Mouse (Mus musculus) midbrain, embryonic 11.5 days (tissue): ENCODE measurements around the gene Slc6a9. TPM values are rescaled to one million over a fixed set of nuclear protein-coding genes. Genes with fewer than 3 reads are reported as not detected.

Source experiments
- ATAC-seq: fragments of 200-750 bp; cut with Nextera tagmentation; 2 replicates; pipeline ENCODE4 v1.8.0; 2017; ENCODE audit warnings: moderate TSS enrichment, moderate library complexity; ENCODE audit not compliant: low FRiP score
- DNase-seq: peaks from one replicate; pipeline ENCODE4 v3.0.0; 2015; ENCODE audit warnings: low spot score; ENCODE audit errors: missing footprints
- H3K27ac ChIP-seq: fragments of 300-500 bp; sonication (generic); 2 replicates; pipeline ENCODE4 v1.5.1; 2014; ENCODE audit warnings: low read depth, low read length
- H3K27me3 ChIP-seq: fragments of 300-500 bp; sonication (generic); 2 replicates; pipeline ENCODE4 v1.6.1; 2014; ENCODE audit warnings: mild to moderate bottlenecking, low read length, moderate library complexity, mixed read lengths; ENCODE audit not compliant: control insufficient read depth, insufficient read depth
- H3K36me3 ChIP-seq: fragments of 300-500 bp; sonication (generic); 2 replicates; pipeline ENCODE4 v1.6.1; 2014; ENCODE audit warnings: mild to moderate bottlenecking, low read length, moderate library complexity, mixed read lengths; ENCODE audit not compliant: control insufficient read depth, insufficient read depth
- H3K4me1 ChIP-seq: fragments of 300-500 bp; sonication (generic); 2 replicates; pipeline ENCODE4 v1.6.1; 2014; ENCODE audit warnings: low read length; ENCODE audit not compliant: control insufficient read depth, insufficient read depth
- H3K4me2 ChIP-seq: fragments of 300-500 bp; sonication (generic); 2 replicates; pipeline ENCODE4 v1.6.1; 2014; ENCODE audit warnings: mild to moderate bottlenecking, moderate library complexity
- H3K4me3 ChIP-seq: fragments of 300-500 bp; sonication (generic); 2 replicates; pipeline ENCODE4 v1.5.1; 2014; ENCODE audit warnings: low read depth, low read length
- H3K9ac ChIP-seq: fragments of 300-500 bp; sonication (generic); 2 replicates; pipeline ENCODE4 v1.6.1; 2014; ENCODE audit warnings: low read length
- H3K9me3 ChIP-seq: fragments of 300-500 bp; sonication (generic); 2 replicates; pipeline ENCODE4 v1.6.1; 2016; ENCODE audit warnings: low read length; ENCODE audit not compliant: control insufficient read depth
- WGBS: fragments of 180-500 bp; shearing (Covaris S2); extraction: QIAGEN DNeasy Blood & Tissue Kit; methylation state at CpG from one replicate; pipeline ENCODE4 v1.1.7; 2014; 5-methylcytosine and 5-hydroxymethylcytosine counted together
- polyA plus RNA-seq: library from polyadenylated mRNA; unstranded; fragments of >200 nt; fragmentation: Nextera tagmentation; extraction: Ambion mirVana; gene quantifications from 2 replicates; pipeline ENCODE4 v1.2.1, GENCODE M21; 2014

Slc6a9 gene
- polyA plus RNA-seq, 1 experiment from 2014 or later: 4.6 TPM

- under 1% methylated on average over 59 of the region's 60 CpGs for WGBS
- DNase-seq: peak; percentile 96
- H3K9ac ChIP-seq: peak overlapping the region; percentile 58
Measured at GRCm38 (mm10) chr4:117835531-117836111, 1.3 kb downstream of the Slc6a9 start.

GRCm38 (mm10) chr4:117836204-117836767 is 2.0 kb downstream of the Slc6a9 start:
- ATAC-seq (peak; percentile 94), DNase-seq (peak; percentile 98)
- WGBS: 1% methylated on average over 37 of the region's 48 CpGs
- peak overlapping the region; percentile 97 for H3K4me2 ChIP-seq
- no peaks in the 10 kb centered on the region for H3K27me3 ChIP-seq
- H3K9ac ChIP-seq: peak overlapping the region; percentile 58
- peaks cover 4% of the 10 kb centered on the region for H3K4me1 ChIP-seq
- no peaks in the 10 kb centered on the region for H3K36me3 ChIP-seq
- no peak overlapping the region; the same call in 1 of the 2 replicates for H3K27ac ChIP-seq
- H3K4me3 ChIP-seq: peak overlapping the region; percentile 68
- no peaks in the 10 kb centered on the region for H3K9me3 ChIP-seq

More at GRCm38 (mm10) chr4:117835531-117836111, 1.3 kb downstream of the Slc6a9 start:
- Histone ChIP-seq H3K4me1 (peaks cover 4% of the 10 kb centered on the region), H3K4me3 (peak overlapping the region; percentile 68), H3K27ac (no peak overlapping the region; the same call in 1 of the 2 replicates), H3K9me3 (no peaks in the 10 kb centered on the region), H3K4me2 (peak overlapping the region; percentile 97), H3K27me3 (no peaks in the 10 kb centered on the region), H3K36me3 (no peaks in the 10 kb centered on the region)
- peak; percentile 51 for ATAC-seq

- Histone ChIP-seq H3K27ac (no peak overlapping the region), H3K27me3 (no peaks in the 10 kb centered on the region), H3K4me3 (no peak overlapping the region), H3K9me3 (no peaks in the 10 kb centered on the region), H3K4me1 (peaks cover 4% of the 10 kb centered on the region), H3K36me3 (no peaks in the 10 kb centered on the region), H3K9ac (no peak overlapping the region), H3K4me2 (no peak overlapping the region)
- DNase-seq (peak; percentile 56), ATAC-seq (no peak)
- WGBS: 69% methylated on average over 4 of the region's 4 CpGs
Measured at GRCm38 (mm10) chr4:117837271-117837670, 3.0 kb downstream of the Slc6a9 start.

GRCm38 (mm10) chr4:117839366-117839765 is 5.1 kb downstream of the Slc6a9 start:
- no peak overlapping the region for H3K27ac ChIP-seq

GRCm38 (mm10) chr4:117840821-117841220 is 6.5 kb downstream of the Slc6a9 start:
- H3K4me1 ChIP-seq: no peaks in the 10 kb centered on the region
- no peak overlapping the region for H3K9ac ChIP-seq
- no peak overlapping the region for H3K4me3 ChIP-seq
- H3K27ac ChIP-seq: no peak overlapping the region
- H3K36me3 ChIP-seq: no peaks in the 10 kb centered on the region
- ATAC-seq (no peak), DNase-seq (peak; percentile 65)
- no peaks in the 10 kb centered on the region for H3K9me3 ChIP-seq
- no peak overlapping the region for H3K4me2 ChIP-seq
- WGBS: 93% methylated on average over 5 of the region's 5 CpGs
- H3K27me3 ChIP-seq: no peaks in the 10 kb centered on the region

More at GRCm38 (mm10) chr4:117839366-117839765, 5.1 kb downstream of the Slc6a9 start:
- ATAC-seq (no peak), DNase-seq (no peak)
- H3K4me2 ChIP-seq: no peak overlapping the region
- H3K9me3 ChIP-seq: no peaks in the 10 kb centered on the region
- no peak overlapping the region for H3K4me3 ChIP-seq
- no peak overlapping the region for H3K9ac ChIP-seq
- no peaks in the 10 kb centered on the region for H3K36me3 ChIP-seq
- H3K4me1 ChIP-seq: peaks cover 4% of the 10 kb centered on the region
- H3K27me3 ChIP-seq: no peaks in the 10 kb centered on the region
- WGBS: 84% methylated on average over 6 of the region's 6 CpGs

GRCm38 (mm10) chr4:117841566-117841965 is 7.3 kb downstream of the Slc6a9 start:
- Histone ChIP-seq H3K27ac (no peak overlapping the region), H3K9me3 (no peaks in the 10 kb centered on the region), H3K36me3 (no peaks in the 10 kb centered on the region), H3K4me2 (no peak overlapping the region), H3K27me3 (no peaks in the 10 kb centered on the region), H3K9ac (no peak overlapping the region), H3K4me1 (no peaks in the 10 kb centered on the region), H3K4me3 (no peak overlapping the region)
- DNase-seq: peak; percentile 61
- 85% methylated on average over 3 of the region's 3 CpGs for WGBS
- ATAC-seq: no peak

- no peaks in the 10 kb centered on the region for H3K36me3 ChIP-seq
- no peak for DNase-seq
- WGBS: 94% methylated on average over 5 of the region's 5 CpGs
Measured at GRCm38 (mm10) chr4:117843101-117843500, 8.8 kb downstream of the Slc6a9 start.

GRCm38 (mm10) chr4:117844467-117844866 is 10.2 kb downstream of the Slc6a9 start:
- Histone ChIP-seq H3K9ac (no peak overlapping the region), H3K9me3 (no peaks in the 10 kb centered on the region), H3K4me3 (no peak overlapping the region), H3K4me2 (no peak overlapping the region), H3K27me3 (no peaks in the 10 kb centered on the region), H3K36me3 (no peaks in the 10 kb centered on the region), H3K4me1 (peaks cover 6% of the 10 kb centered on the region), H3K27ac (no peak overlapping the region)
- DNase-seq: peak; percentile 64
- ATAC-seq: no peak
- 88% methylated on average over 5 of the region's 5 CpGs for WGBS

More at GRCm38 (mm10) chr4:117843101-117843500, 8.8 kb downstream of the Slc6a9 start:
- no peak overlapping the region for H3K27ac ChIP-seq
- H3K9me3 ChIP-seq: no peaks in the 10 kb centered on the region
- no peak overlapping the region for H3K9ac ChIP-seq
- no peaks in the 10 kb centered on the region for H3K4me1 ChIP-seq
- no peak overlapping the region for H3K4me2 ChIP-seq
- no peak overlapping the region for H3K4me3 ChIP-seq
- ATAC-seq: no peak
- H3K27me3 ChIP-seq: no peaks in the 10 kb centered on the region

GRCm38 (mm10) chr4:117845316-117845715 is 11.0 kb downstream of the Slc6a9 start:
- no peak for ATAC-seq
- H3K4me3 ChIP-seq: no peak overlapping the region
- H3K9ac ChIP-seq: no peak overlapping the region
- no peaks in the 10 kb centered on the region for H3K27me3 ChIP-seq
- WGBS: 83% methylated on average over 11 of the region's 11 CpGs
- H3K36me3 ChIP-seq: no peaks in the 10 kb centered on the region
- DNase-seq: peak; percentile 2
- no peak overlapping the region for H3K4me2 ChIP-seq
- no peaks in the 10 kb centered on the region for H3K9me3 ChIP-seq
- H3K4me1 ChIP-seq: peaks cover 13% of the 10 kb centered on the region
- no peak overlapping the region for H3K27ac ChIP-seq
